Mouse (Mus musculus) midbrain, embryonic 12.5 days (tissue): ENCODE measurements around the gene Lipe. TPM values are rescaled to one million over a fixed set of nuclear protein-coding genes. Genes with fewer than 3 reads are reported as not detected.

ENCODE experiments used
- polyA plus RNA-seq: library from polyadenylated mRNA; unstranded; fragments of >200 nt; fragmentation: Nextera tagmentation; extraction: Ambion mirVana; gene quantifications from 2 replicates; pipeline ENCODE4 v1.2.1, GENCODE M21; 2016

Lipe gene
- polyA plus RNA-seq, 1 experiment from 2014 or later: 8.5 TPM

Other genes starting within 250 kb of the Lipe start
- 44.0 and 63.7 TPM in 2 replicates for gene Pou2f2, start 219.0 kb downstream of the Lipe start, polyA plus RNA-seq
- gene Dedd2, start 178.1 kb downstream of the Lipe start, polyA plus RNA-seq: 11.7 and 12.2 TPM in 2 replicates
- 2.3 and 2.5 TPM in 2 replicates for gene Zfp526, start 177.3 kb downstream of the Lipe start, polyA plus RNA-seq
- gene Gsk3a, start 160.9 kb downstream of the Lipe start, polyA plus RNA-seq: 17.9 and 19.0 TPM in 2 replicates
- 8.8 and 10.0 TPM in 2 replicates for gene Erf, start 147.9 kb downstream of the Lipe start, polyA plus RNA-seq
- 39.4 and 40.8 TPM in 2 replicates for gene Cic, start 131.0 kb downstream of the Lipe start, polyA plus RNA-seq
- gene Pafah1b3, start 100.7 kb downstream of the Lipe start, polyA plus RNA-seq: 399 and 410 TPM in 2 replicates
- 1.3 and 1.7 TPM in 2 replicates for gene Prr19, start 97.3 kb downstream of the Lipe start, polyA plus RNA-seq
- gene Tmem145, start 92.6 kb downstream of the Lipe start, polyA plus RNA-seq: 20.1 and 21.4 TPM in 2 replicates
- gene Megf8, start 81.5 kb downstream of the Lipe start, polyA plus RNA-seq: 20.8 and 21.3 TPM in 2 replicates
- gene Cnfn, start 29.0 kb downstream of the Lipe start, polyA plus RNA-seq: not detected in 2 replicates
- gene Cxcl17, start 14.2 kb upstream of the Lipe start, polyA plus RNA-seq: 0.65 and 0.75 TPM in 2 replicates
- 0.64 and 0.73 TPM in 2 replicates for gene Ceacam1, start 78.9 kb upstream of the Lipe start, polyA plus RNA-seq
- not detected in 2 replicates for gene Ceacam2, start 141.1 kb upstream of the Lipe start, polyA plus RNA-seq
- not detected in 2 replicates for gene Erich4, start 217.2 kb upstream of the Lipe start, polyA plus RNA-seq
- gene Dmac2, start 220.7 kb upstream of the Lipe start, polyA plus RNA-seq: 26.3 and 26.5 TPM in 2 replicates
- 0.71 and 1.3 TPM in 2 replicates for gene B3gnt8, start 227.9 kb upstream of the Lipe start, polyA plus RNA-seq